Mouse (Mus musculus): ENCODE measurements around the gene Cpa5. TPM values are rescaled to one million over a fixed set of nuclear protein-coding genes. Genes with fewer than 3 reads are reported as not detected.
A peak's percentile ranks its signal among the peaks of the same experiment; 100 is the strongest.

Gene Cpa5
- polyA plus RNA-seq, 1 experiment from 2014 or later: 0.51 TPM

GRCm38 (mm10) chr6:30635361-30635862 is 24.6 kb downstream of the Cpa5 start:
- Histone ChIP-seq H3K36me3 (replicated peaks) (peaks cover 3% of the 10 kb centered on the region; the same call in 1 of the 2 replicates), H3K9me3 (peaks cover 12% of the 10 kb centered on the region), H3K4me3 (no peak overlapping the region), H3K27ac (peak overlapping the region; percentile 89), H3K4me1 (peaks cover 50% of the 10 kb centered on the region), H3K27me3 (ENCODE audit: poor library complexity, severe bottlenecking) (no peaks in the 10 kb centered on the region)
- WGBS: 43% methylated on average over 8 of the region's 8 CpGs
- DNase-seq (ENCODE audit: extremely low spot score, low spot score): no peak

- peaks cover 3% of the 10 kb centered on the region; the same call in 1 of the 2 replicates for H3K36me3 ChIP-seq (replicated peaks)
- no peaks in the 10 kb centered on the region for H3K27me3 ChIP-seq (ENCODE audit: poor library complexity, severe bottlenecking)
- peaks cover 50% of the 10 kb centered on the region for H3K4me1 ChIP-seq
- 27% methylated on average over 4 of the region's 4 CpGs for WGBS
- peaks cover 12% of the 10 kb centered on the region for H3K9me3 ChIP-seq
- peak overlapping the region; percentile 89 for H3K27ac ChIP-seq
- no peak overlapping the region for H3K4me3 ChIP-seq
- no peak for DNase-seq (ENCODE audit: extremely low spot score, low spot score)
Measured at GRCm38 (mm10) chr6:30636186-30636842, 25.5 kb downstream of the Cpa5 start.

DNA sequence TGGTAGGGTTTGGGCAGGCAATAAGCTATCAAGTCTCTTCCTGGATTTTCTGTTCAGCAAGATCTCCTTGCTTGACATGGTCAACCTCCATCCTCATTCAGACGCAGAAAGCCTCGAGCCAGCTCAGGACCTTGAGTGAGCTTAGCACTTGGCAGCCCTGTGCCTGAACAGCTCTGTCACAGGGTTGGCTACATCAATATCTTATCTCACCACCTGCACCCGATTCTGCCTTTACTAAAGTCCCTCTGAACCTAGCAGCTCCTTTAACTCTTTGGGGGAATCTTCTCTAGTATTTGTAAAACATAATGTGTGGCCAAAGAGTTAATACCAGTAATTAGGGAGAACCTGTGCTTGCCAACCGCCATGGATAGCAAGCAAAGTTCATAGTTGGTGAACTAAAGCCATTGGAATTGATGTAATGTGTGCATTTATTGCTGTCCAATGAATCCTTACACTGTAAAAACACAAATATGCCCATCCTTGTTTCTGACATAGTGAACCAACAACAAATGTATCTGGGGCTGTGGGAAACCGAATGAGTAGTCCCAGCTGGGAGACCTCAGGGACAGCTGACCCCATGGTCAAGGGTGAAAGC is 28.0 kb downstream of the Cpa5 start, which contains the start of gene Cpa1:
Gene Cpa1 (plus strand): TSS at position 545 of the 595 bp plus-strand sequence.
- H3K9me3 ChIP-seq: peaks cover 12% of the 10 kb centered on the region
- peak within 1 kb of the TSS; percentile 89 for H3K27ac ChIP-seq
- no peaks in the 10 kb centered on the region for H3K27me3 ChIP-seq (ENCODE audit: poor library complexity, severe bottlenecking)
- no peak within 1 kb of the TSS for H3K4me3 ChIP-seq
- 91% methylated on average over 5 of the region's 5 CpGs for WGBS
- peaks cover 3% of the 10 kb centered on the region; the same call in 1 of the 2 replicates for H3K36me3 ChIP-seq (replicated peaks)
- no peak for DNase-seq (ENCODE audit: extremely low spot score, low spot score)
- H3K4me1 ChIP-seq: peaks cover 40% of the 10 kb centered on the region

DNA sequence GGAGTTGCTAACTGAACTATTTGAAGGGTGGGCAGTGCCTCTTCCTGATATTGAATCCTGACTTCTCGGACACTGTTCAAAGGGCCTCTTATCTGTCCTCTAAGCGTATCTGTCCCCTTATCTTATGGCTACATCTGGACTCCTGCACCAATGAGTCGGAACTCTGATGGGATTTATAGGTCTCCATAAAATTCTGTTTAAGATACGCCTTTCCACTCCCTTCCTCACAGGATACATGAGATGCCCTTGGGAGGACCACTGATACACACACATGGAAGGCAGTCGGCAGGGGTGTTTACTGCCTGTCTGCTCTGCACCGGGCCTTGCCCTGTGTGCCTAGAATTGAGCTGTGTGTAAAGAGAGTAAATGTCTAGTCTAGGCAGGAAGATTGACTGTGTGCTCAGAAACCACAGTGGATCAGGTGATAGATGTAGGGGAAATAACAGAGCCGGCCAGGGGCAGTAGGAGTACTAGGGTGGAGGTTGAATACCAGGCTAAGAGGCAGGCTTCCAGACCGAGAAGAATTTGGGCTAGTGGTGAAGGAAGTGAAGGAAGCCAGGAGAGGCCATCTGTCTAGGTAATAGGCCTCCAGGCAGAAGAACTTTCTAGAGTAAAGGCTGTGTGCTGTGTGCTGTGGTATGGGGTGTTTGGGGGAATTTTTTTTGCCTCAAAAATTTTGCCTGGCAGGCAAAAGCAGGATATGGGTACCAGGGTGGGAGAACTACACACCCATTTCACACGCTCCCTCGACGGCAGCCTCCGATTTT is 33.1 kb downstream of the Cpa5 start:
- peak overlapping the region; percentile 72 for H3K27ac ChIP-seq
- H3K4me3 ChIP-seq: no peak overlapping the region
- WGBS: 84% methylated on average over 12 of the region's 12 CpGs
- H3K4me1 ChIP-seq: peaks cover 28% of the 10 kb centered on the region
- peaks cover 12% of the 10 kb centered on the region for H3K9me3 ChIP-seq
- H3K36me3 ChIP-seq (replicated peaks): peaks cover 3% of the 10 kb centered on the region; the same call in 1 of the 2 replicates
- no peak for DNase-seq (ENCODE audit: extremely low spot score, low spot score)
- H3K27me3 ChIP-seq (ENCODE audit: poor library complexity, severe bottlenecking): no peaks in the 10 kb centered on the region

GRCm38 (mm10) chr6:30644462-30644861 is 33.7 kb downstream of the Cpa5 start:
- H3K9me3 ChIP-seq: peaks cover 9% of the 10 kb centered on the region
- H3K36me3 ChIP-seq (replicated peaks): no peaks in the 10 kb centered on the region; the same call in 1 of the 2 replicates
- H3K27ac ChIP-seq: peak overlapping the region; percentile 72
- no peaks in the 10 kb centered on the region for H3K27me3 ChIP-seq (ENCODE audit: poor library complexity, severe bottlenecking)
- peaks cover 32% of the 10 kb centered on the region for H3K4me1 ChIP-seq
- DNase-seq (ENCODE audit: extremely low spot score, low spot score): no peak
- WGBS: 56% methylated on average over 3 of the region's 3 CpGs
- H3K4me3 ChIP-seq: no peak overlapping the region

DNA sequence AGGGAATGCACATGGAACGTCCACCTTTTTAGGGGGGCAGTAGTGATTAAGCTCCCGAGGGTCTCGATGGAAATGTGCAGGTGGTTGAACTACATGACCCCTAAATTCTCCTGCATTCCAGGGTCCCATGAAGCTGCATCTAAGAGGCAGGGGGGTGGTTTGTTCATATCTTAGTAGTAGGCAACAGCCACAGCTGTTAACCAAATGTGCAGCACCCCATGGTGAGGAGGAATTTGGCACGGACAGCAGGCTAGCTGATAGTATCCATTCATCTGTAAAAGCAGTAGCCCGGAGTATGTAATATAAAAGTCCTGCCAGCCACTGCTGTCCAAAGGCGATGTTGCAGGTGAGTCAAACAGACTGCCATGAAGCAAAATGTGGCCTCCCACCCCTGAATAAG is 34.6 kb downstream of the Cpa5 start:
- 83% methylated on average over 6 of the region's 6 CpGs for WGBS
- Histone ChIP-seq H3K9me3 (peaks cover 1% of the 10 kb centered on the region), H3K4me1 (peaks cover 41% of the 10 kb centered on the region), H3K27me3 (ENCODE audit: poor library complexity, severe bottlenecking) (no peaks in the 10 kb centered on the region), H3K36me3 (replicated peaks) (no peaks in the 10 kb centered on the region), H3K4me3 (no peak overlapping the region), H3K27ac (peak overlapping the region; percentile 72; the same call in 1 of the 2 replicates)
- DNase-seq (ENCODE audit: extremely low spot score, low spot score): no peak

GRCm38 (mm10) chr6:30649651-30650296 is 39.0 kb downstream of the Cpa5 start:
- no peak for DNase-seq (ENCODE audit: extremely low spot score, low spot score)
- WGBS: 83% methylated on average over 11 of the region's 11 CpGs

DNA sequence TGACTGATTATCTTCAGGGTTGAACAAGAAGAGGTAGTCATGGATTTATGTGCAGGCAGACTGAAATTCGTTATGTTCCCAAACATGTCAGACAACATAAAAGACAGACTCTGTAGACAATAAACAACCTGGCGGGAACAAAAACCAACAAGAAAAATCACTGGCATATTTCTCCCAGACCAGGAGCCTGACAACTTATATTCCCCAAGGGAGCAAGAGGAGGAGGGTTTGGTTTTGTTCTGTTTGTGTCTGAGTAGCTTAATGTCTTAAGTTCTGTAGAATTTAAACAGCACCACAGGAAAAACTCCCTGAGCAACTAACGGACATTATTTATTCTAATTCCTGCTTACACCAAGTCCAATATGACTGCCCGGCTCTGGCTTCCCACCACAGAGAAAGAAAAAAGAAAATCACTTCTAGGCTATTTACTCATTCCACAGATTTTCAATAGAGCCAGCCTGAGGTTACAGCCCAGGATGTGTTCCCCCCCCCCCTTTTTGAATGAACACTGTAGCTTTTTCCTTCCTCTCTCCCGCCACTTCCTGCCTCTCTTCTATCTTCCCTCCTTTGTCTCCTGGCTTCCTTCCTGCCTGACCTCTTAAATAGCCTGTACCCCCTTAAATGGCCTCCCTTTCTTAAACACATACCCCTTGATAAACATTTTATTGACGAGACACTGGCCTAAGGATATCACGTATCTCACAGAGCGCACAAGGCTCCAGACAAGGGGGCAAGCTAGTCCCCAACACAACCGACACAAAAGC is 41.8 kb downstream of the Cpa5 start:
- H3K4me1 ChIP-seq: peaks cover 67% of the 10 kb centered on the region
- peaks cover 7% of the 10 kb centered on the region for H3K36me3 ChIP-seq (replicated peaks)
- 69% methylated on average over 9 of the region's 9 CpGs for WGBS

More at GRCm38 (mm10) chr6:30649651-30650296, 39.0 kb downstream of the Cpa5 start:
- peaks cover 55% of the 10 kb centered on the region for H3K4me1 ChIP-seq
- H3K9me3 ChIP-seq: no peaks in the 10 kb centered on the region; the same call in 1 of the 2 replicates
- no peaks in the 10 kb centered on the region for H3K36me3 ChIP-seq (replicated peaks)
- H3K27me3 ChIP-seq (ENCODE audit: poor library complexity, severe bottlenecking): no peaks in the 10 kb centered on the region
- no peak overlapping the region for H3K4me3 ChIP-seq
- peak overlapping the region; percentile 74 for H3K27ac ChIP-seq

GRCm38 (mm10) chr6:30653518-30653917 is 42.7 kb downstream of the Cpa5 start:
- no peak for DNase-seq (ENCODE audit: extremely low spot score, low spot score)
- Histone ChIP-seq H3K36me3 (replicated peaks) (peaks cover 13% of the 10 kb centered on the region), H3K27me3 (ENCODE audit: poor library complexity, severe bottlenecking) (peaks cover 4% of the 10 kb centered on the region), H3K9me3 (no peaks in the 10 kb centered on the region), H3K27ac (peak overlapping the region; percentile 78), H3K4me1 (peaks cover 70% of the 10 kb centered on the region), H3K4me3 (no peak overlapping the region)
- 87% methylated on average over 6 of the region's 6 CpGs for WGBS

More for the DNA sequence above, 41.8 kb downstream of the Cpa5 start:
- Histone ChIP-seq H3K9me3 (no peaks in the 10 kb centered on the region), H3K27me3 (ENCODE audit: poor library complexity, severe bottlenecking) (peaks cover 4% of the 10 kb centered on the region), H3K27ac (peak overlapping the region; percentile 78), H3K4me3 (no peak overlapping the region)
- DNase-seq (ENCODE audit: extremely low spot score, low spot score): no peak

GRCm38 (mm10) chr6:30654402-30654859 is 43.6 kb downstream of the Cpa5 start:
- H3K27ac ChIP-seq: peak overlapping the region; percentile 78
- DNase-seq (ENCODE audit: extremely low spot score, low spot score): no peak
- H3K36me3 ChIP-seq (replicated peaks): peaks cover 20% of the 10 kb centered on the region
- H3K27me3 ChIP-seq (ENCODE audit: poor library complexity, severe bottlenecking): peaks cover 4% of the 10 kb centered on the region
- no peaks in the 10 kb centered on the region for H3K9me3 ChIP-seq
- H3K4me1 ChIP-seq: peaks cover 72% of the 10 kb centered on the region
- no peak overlapping the region for H3K4me3 ChIP-seq
- 31% methylated on average over 6 of the region's 6 CpGs for WGBS

- 65% methylated on average over 3 of the region's 3 CpGs for WGBS
- DNase-seq (ENCODE audit: extremely low spot score, low spot score): no peak
- Histone ChIP-seq H3K4me1 (peaks cover 68% of the 10 kb centered on the region), H3K9me3 (no peaks in the 10 kb centered on the region), H3K36me3 (replicated peaks) (peaks cover 23% of the 10 kb centered on the region), H3K27ac (peak overlapping the region; percentile 78), H3K27me3 (ENCODE audit: poor library complexity, severe bottlenecking) (peaks cover 4% of the 10 kb centered on the region), H3K4me3 (no peak overlapping the region)
Measured at GRCm38 (mm10) chr6:30654932-30655331, 44.1 kb downstream of the Cpa5 start.
